Mouse (Mus musculus) C2C12 (cell line): Measurements from ENCODE around the gene Spg7. TPM values are rescaled to one million over a fixed set of nuclear protein-coding genes. Genes with fewer than 3 reads are reported as not detected.

Experiments used
- H3K27me3 ChIP-seq: one replicate; pipeline ENCODE4 v1.6.1; 2011; ENCODE audit not compliant: control insufficient read depth, insufficient read depth, insufficient read length
- H3K36me3 ChIP-seq: one replicate; pipeline ENCODE4 v1.6.1; 2011; ENCODE audit not compliant: control insufficient read depth, insufficient read depth
- H3K4me3 ChIP-seq: one replicate; pipeline ENCODE4 v1.5.1; 2011; ENCODE audit warnings: mild to moderate bottlenecking, control low read depth; ENCODE audit not compliant: poor library complexity, insufficient read depth, severe bottlenecking
- H3K79me2 ChIP-seq: one replicate; pipeline ENCODE4 v1.6.1; 2011; ENCODE audit not compliant: control insufficient read depth, insufficient read depth
- H3K79me3 ChIP-seq: one replicate; pipeline ENCODE4 v1.6.1; 2011; ENCODE audit warnings: low read depth, control low read depth
- H3ac ChIP-seq: one replicate; pipeline ENCODE3; 2011; ENCODE audit warnings: low read depth; ENCODE audit not compliant: control insufficient read depth, insufficient read length
- CEBPB ChIP-seq: IDR thresholded peaks from one replicate; pipeline ENCODE4 v1.6.1; 2011; ENCODE audit warnings: low read depth, mild to moderate bottlenecking, control low read depth, moderate library complexity
- CTCF ChIP-seq: IDR thresholded peaks from one replicate; pipeline ENCODE4 v1.5.1; 2011; ENCODE audit not compliant: control insufficient read depth, insufficient read depth, insufficient read length
- FOSL1 ChIP-seq: IDR thresholded peaks from one replicate; pipeline ENCODE4 v1.8.0; 2011; ENCODE audit warnings: mild to moderate bottlenecking, low read length; ENCODE audit not compliant: poor library complexity, insufficient read depth, severe bottlenecking
- MAX ChIP-seq: IDR thresholded peaks from one replicate; pipeline ENCODE4 v1.6.1; 2011; ENCODE audit warnings: mild to moderate bottlenecking, control low read depth
- MYOD1 ChIP-seq: IDR thresholded peaks from one replicate; pipeline ENCODE4 v1.6.1; 2011; ENCODE audit warnings: low read depth; ENCODE audit not compliant: control insufficient read depth, insufficient read length
- MYOG ChIP-seq: IDR thresholded peaks from one replicate; pipeline ENCODE4 v1.6.1; 2011; ENCODE audit not compliant: control insufficient read depth, insufficient read length; ENCODE audit errors: extremely low read depth
- USF1 ChIP-seq: IDR thresholded peaks from one replicate; pipeline ENCODE4 v1.6.1; 2011; ENCODE audit warnings: low read depth, mild to moderate bottlenecking, control low read depth, moderate library complexity
- polyA plus RNA-seq: library from polyadenylated mRNA; unstranded; fragments of >200 nt; fragmentation: generic; extraction: Trizol; gene quantifications from one replicate; pipeline ENCODE4 v1.2.1, GENCODE M21; 2012; ENCODE audit warnings: missing spikeins

Gene Spg7
- polyA plus RNA-seq, 1 experiment: 57.4 TPM

DNA sequence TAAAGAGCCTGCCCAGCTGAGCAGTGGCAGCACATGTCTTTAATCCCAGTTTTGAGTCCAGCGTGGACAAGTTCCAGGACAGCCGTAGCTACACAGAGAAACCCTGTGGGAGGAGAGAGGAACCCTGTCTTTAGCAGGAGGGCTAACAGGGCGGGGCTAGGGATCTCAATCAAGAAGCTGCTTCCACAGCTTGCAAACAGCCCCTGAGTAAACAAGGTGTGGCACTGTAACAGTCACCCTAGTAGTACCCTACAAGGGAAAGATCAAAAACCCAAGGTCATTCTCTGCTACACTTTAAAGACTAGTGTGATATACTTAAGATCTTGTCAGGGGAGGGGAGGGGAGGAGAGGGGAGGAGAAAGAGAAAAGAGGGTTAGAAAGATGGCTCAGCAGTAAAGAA is 25.8 kb upstream of the Spg7 start:
- H3K36me3 ChIP-seq: peaks cover 17% of the 10 kb centered on the region
- no peak overlapping the region for H3ac ChIP-seq
- TF ChIP-seq MYOG (no peak), MAX (no peak), CTCF (no peak), CEBPB (no peak), USF1 (no peak), FOSL1 (no peak), MYOD1 (no peak)
- peaks cover 100% of the 10 kb centered on the region for H3K79me2 ChIP-seq
- H3K27me3 ChIP-seq: no peaks in the 10 kb centered on the region
- H3K4me3 ChIP-seq: no peak overlapping the region
- H3K79me3 ChIP-seq: peaks cover 94% of the 10 kb centered on the region

- peaks cover 17% of the 10 kb centered on the region for H3K36me3 ChIP-seq
- H3K27me3 ChIP-seq: no peaks in the 10 kb centered on the region
- peaks cover 89% of the 10 kb centered on the region for H3K79me3 ChIP-seq
- TF ChIP-seq CEBPB (no peak), FOSL1 (no peak), USF1 (no peak), CTCF (no peak), MAX (no peak), MYOD1 (no peak), MYOG (no peak)
- H3K4me3 ChIP-seq: no peak overlapping the region
- no peak overlapping the region for H3ac ChIP-seq
- peaks cover 96% of the 10 kb centered on the region for H3K79me2 ChIP-seq
Measured at GRCm38 (mm10) chr8:123037487-123037886, 25.3 kb upstream of the Spg7 start.

GRCm38 (mm10) chr8:123038351-123038750 is 24.4 kb upstream of the Spg7 start:
- peaks cover 83% of the 10 kb centered on the region for H3K79me3 ChIP-seq
- H3K4me3 ChIP-seq: no peak overlapping the region
- H3K27me3 ChIP-seq: no peaks in the 10 kb centered on the region
- peaks cover 17% of the 10 kb centered on the region for H3K36me3 ChIP-seq
- H3ac ChIP-seq: no peak overlapping the region
- peaks cover 96% of the 10 kb centered on the region for H3K79me2 ChIP-seq
- TF ChIP-seq FOSL1 (no peak), MYOD1 (no peak), MYOG (no peak), CTCF (no peak), CEBPB (no peak), USF1 (no peak), MAX (no peak)

GRCm38 (mm10) chr8:123039376-123040109 is 23.2 kb upstream of the Spg7 start:
- TF ChIP-seq MYOG: no peak
- TF ChIP-seq USF1: no peak
- TF ChIP-seq MAX: no peak
- TF ChIP-seq CTCF: no peak
- TF ChIP-seq CEBPB: no peak
- no peak for TF ChIP-seq FOSL1
- TF ChIP-seq MYOD1: no peak
- H3K4me3 ChIP-seq: no peak overlapping the region
- H3K36me3 ChIP-seq: peaks cover 8% of the 10 kb centered on the region
- no peaks in the 10 kb centered on the region for H3K27me3 ChIP-seq
- no peak overlapping the region for H3ac ChIP-seq
- peaks cover 78% of the 10 kb centered on the region for H3K79me3 ChIP-seq
- peaks cover 95% of the 10 kb centered on the region for H3K79me2 ChIP-seq

DNA sequence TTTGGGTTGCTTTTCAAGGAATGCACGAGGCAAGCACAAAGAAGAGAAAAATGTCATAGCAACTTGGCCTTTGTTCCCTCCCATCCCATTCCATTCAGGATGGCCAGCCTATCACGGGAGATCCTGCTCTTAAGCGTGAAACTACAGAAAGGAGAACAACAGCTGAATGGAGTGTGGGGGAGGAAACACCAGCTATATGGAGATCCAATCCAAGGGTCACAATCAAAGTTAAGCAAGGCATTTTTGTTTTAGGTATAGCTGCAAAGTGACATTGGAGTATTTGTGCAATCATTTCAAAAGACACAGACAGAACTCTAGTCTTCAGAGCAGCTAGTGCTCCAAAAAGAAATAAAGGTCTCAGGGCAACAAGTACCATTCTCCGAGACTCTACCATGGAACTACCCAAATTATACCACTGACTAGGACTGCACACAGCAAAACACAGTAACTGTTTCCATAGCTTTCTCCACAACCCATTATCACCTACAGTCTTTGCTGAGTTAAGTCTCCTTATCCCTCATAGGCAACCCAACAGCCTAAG is 22.6 kb upstream of the Spg7 start:
- TF ChIP-seq CEBPB (no peak), MYOG (no peak), USF1 (no peak), MAX (no peak), FOSL1 (no peak), CTCF (no peak), MYOD1 (no peak)
- H3ac ChIP-seq: no peak overlapping the region
- H3K79me2 ChIP-seq: peaks cover 89% of the 10 kb centered on the region
- H3K4me3 ChIP-seq: no peak overlapping the region
- H3K36me3 ChIP-seq: peaks cover 2% of the 10 kb centered on the region
- H3K27me3 ChIP-seq: no peaks in the 10 kb centered on the region
- peaks cover 74% of the 10 kb centered on the region for H3K79me3 ChIP-seq
